24 mouse cellular contexts compared by ENCODE assay signal in genomic region chrX:38583261-38583660, GRCm38 (mm10).
"Had no signal": no experiment of that assay in that cellular context is flagged by ENCODE, and none has a peak within 500 bp of the region (broad histone marks: within the 10 kb centered on the region; RNA-seq: fewer than 3 reads in every experiment).

No protein-coding gene starts in this region.

- H3K36me3 ChIP-seq: intestine, embryonic 15.5 days; kidney, embryonic 15.5 days; limb, embryonic 12.5 days; limb, embryonic 15.5 days; midbrain, embryonic 12.5 days; midbrain, embryonic 15.5 days; neural tube, embryonic 12.5 days; neural tube, embryonic 15.5 days had no signal

- H3K27ac ChIP-seq: intestine, embryonic 15.5 days; kidney, embryonic 15.5 days; left cerebral cortex, adult 2 months; limb, embryonic 12.5 days; limb, embryonic 15.5 days; midbrain, embryonic 12.5 days; midbrain, embryonic 15.5 days; neural tube, embryonic 12.5 days; neural tube, embryonic 15.5 days; stomach, postnatal 0 days had no signal

- ATAC-seq: intestine, embryonic 15.5 days; midbrain, embryonic 15.5 days had no signal

- H3K4me3 ChIP-seq: intestine, embryonic 15.5 days; kidney, embryonic 15.5 days; left cerebral cortex, adult 2 months; limb, embryonic 12.5 days; limb, embryonic 15.5 days; megakaryocyte, embryonic 14.5 days; midbrain, embryonic 12.5 days; midbrain, embryonic 15.5 days; neural tube, embryonic 12.5 days; neural tube, embryonic 15.5 days had no signal

- H3K4me1 ChIP-seq: intestine, embryonic 15.5 days; kidney, embryonic 15.5 days; limb, embryonic 12.5 days; limb, embryonic 15.5 days; midbrain, embryonic 12.5 days; midbrain, embryonic 15.5 days; neural tube, embryonic 12.5 days; neural tube, embryonic 15.5 days had no signal

- DNase-seq: kidney, adult 11 months; kidney, adult 8-10 months; kidney, postnatal 10 days; kidney, postnatal 36 days; layer of hippocampus, postnatal 36 days; left cerebral cortex, postnatal 4 days; lung, adult 2 months; lung, postnatal 14 days; lung, postnatal 4 days; right cerebral cortex, adult 18-20 months; right cerebral cortex, postnatal 14 days; right cerebral cortex, postnatal 4 days; thymus, postnatal 25 days had no signal

- H3K4me2 ChIP-seq: intestine, embryonic 15.5 days; kidney, embryonic 15.5 days; limb, embryonic 12.5 days; limb, embryonic 15.5 days; midbrain, embryonic 12.5 days; midbrain, embryonic 15.5 days; neural tube, embryonic 12.5 days; neural tube, embryonic 15.5 days had no signal

- H3K9me3 ChIP-seq: intestine, embryonic 15.5 days; kidney, embryonic 15.5 days; limb, embryonic 12.5 days; limb, embryonic 15.5 days; megakaryocyte, embryonic 14.5 days; midbrain, embryonic 12.5 days; midbrain, embryonic 15.5 days; neural tube, embryonic 12.5 days; neural tube, embryonic 15.5 days had no signal

- H3K9ac ChIP-seq: intestine, embryonic 15.5 days; kidney, embryonic 15.5 days; limb, embryonic 12.5 days; limb, embryonic 15.5 days; midbrain, embryonic 12.5 days; midbrain, embryonic 15.5 days; neural tube, embryonic 12.5 days; neural tube, embryonic 15.5 days had no signal

- H3K27me3 ChIP-seq: intestine, embryonic 15.5 days; kidney, embryonic 15.5 days; limb, embryonic 12.5 days; limb, embryonic 15.5 days; megakaryocyte, embryonic 14.5 days; midbrain, embryonic 12.5 days; midbrain, embryonic 15.5 days; neural tube, embryonic 12.5 days; neural tube, embryonic 15.5 days had no signal
